Mouse (Mus musculus): ENCODE data around the gene Bhlha15. TPM values are rescaled to one million over a fixed set of nuclear protein-coding genes. Genes with fewer than 3 reads are reported as not detected.

Bhlha15 gene
- total and polyA plus RNA-seq, 3 experiments, result 4.1 to 4.3 TPM; not detected in 1

DNA sequence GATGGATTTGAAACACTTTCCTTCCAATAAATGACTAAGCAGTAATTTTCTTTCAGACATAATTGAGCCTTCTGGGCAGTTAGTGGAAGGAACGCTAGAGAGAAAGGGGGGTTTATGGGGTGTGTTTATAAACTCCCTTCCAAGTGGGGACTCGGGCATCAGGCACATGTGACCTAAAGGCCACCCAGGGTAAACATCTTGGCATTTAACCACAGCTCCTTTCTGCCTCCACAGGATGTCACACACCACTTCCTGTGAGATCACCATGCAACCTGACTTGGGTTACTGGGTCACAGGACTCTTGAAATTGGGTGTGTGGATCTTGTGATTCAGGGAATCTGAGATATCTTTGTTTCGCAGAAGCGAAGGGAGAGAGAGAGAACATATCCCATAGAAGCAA, 31.2 kb downstream of the Bhlha15 start (continued):
- TF ChIP-seq UBTF (IDR thresholded peaks at IDR 0.05; ENCODE audit: borderline replicate concordance, insufficient read depth, low read depth, low read length), result no peak

- TF ChIP-seq POLR2A (IDR thresholded peaks at IDR 0.05; ENCODE audit: control insufficient read depth in 1 of 2, insufficient read depth in 1 of 2, low read depth in 1 of 2, low read length in 2 of 2, poor library complexity in 1 of 2) (peak in 1 of 2 experiments; percentile 64; a peak in 1 of 4 replicates), CTCF (IDR thresholded peaks at IDR 0.05 in 2 of 3, conservative IDR thresholded peaks at IDR 0.05 in 1 of 3; ENCODE audit: control insufficient read depth in 1 of 3, insufficient read depth in 1 of 3, low read depth in 2 of 3, low read length in 3 of 3, poor library complexity in 1 of 3, severe bottlenecking in 1 of 3) (no peak), MAX (IDR thresholded peaks at IDR 0.05; ENCODE audit: low read length) (peak; percentile 22; the same call in 1 of the 2 replicates)
- DNase-seq (ENCODE audit: low read depth, low spot score), result no peak
- no peak overlapping the region for H3K27ac ChIP-seq (ENCODE audit: control insufficient read depth, low read depth, low read length)
These were observed 32.9 kb downstream of the Bhlha15 start for GRCm38 (mm10) chr5:144222811-144223502.

DNA sequence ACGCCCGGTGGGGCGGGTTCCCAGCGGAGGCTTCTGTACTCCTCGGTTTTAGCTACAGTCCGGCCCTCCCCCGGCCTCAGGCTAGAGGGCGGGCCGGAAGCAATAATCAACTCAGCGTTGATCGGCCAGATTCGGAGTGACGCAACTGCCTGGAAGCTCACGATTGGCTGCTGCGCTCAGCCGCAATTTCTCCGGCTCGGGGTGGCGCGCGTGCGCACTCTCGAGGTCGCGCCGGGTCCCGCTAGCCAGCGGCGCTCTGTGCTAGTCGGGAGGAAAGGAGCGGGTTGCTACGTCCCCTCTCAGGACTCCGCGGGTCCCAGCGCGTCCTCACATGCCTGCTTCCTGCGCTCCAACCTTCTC, 33.4 kb downstream of the Bhlha15 start, which contains the start of gene Tecpr1:
Gene Tecpr1, minus strand, starts transcription at position 113 of the 360 bp plus-strand sequence.
- Histone ChIP-seq H3K27ac (ENCODE audit: control insufficient read depth, low read depth, low read length) (peak within 1 kb of the TSS; percentile 68), H3K36me3 (ENCODE audit: control insufficient read depth in 1 of 2, insufficient read depth in 2 of 2, low read length in 2 of 2) (no peaks in the 10 kb centered on the region; a peak in 1 of 4 replicates), H3K79me2 (ENCODE audit: control insufficient read depth, insufficient read depth, low read length, poor library complexity) (no peaks in the 10 kb centered on the region), H3K9me3 (replicated peaks; ENCODE audit: insufficient read depth, low read length) (no peaks in the 10 kb centered on the region), H3K27me3 (ENCODE audit: control insufficient read depth in 1 of 2, insufficient read depth in 2 of 2, low read length in 2 of 2) (no peaks in the 10 kb centered on the region), H3K9ac (ENCODE audit: control insufficient read depth, low read depth, low read length, poor library complexity, severe bottlenecking) (peak within 1 kb of the TSS; percentile 84), H3K4me1 (ENCODE audit: control insufficient read depth in 1 of 2, insufficient read depth in 2 of 2, low read length in 2 of 2) (peaks cover 0 to 9% of the 10 kb centered on the region in 2 experiments; a peak in 1 of 4 replicates), H3K4me3 (ENCODE audit: control insufficient read depth in 1 of 2, insufficient read depth in 1 of 2, low read depth in 2 of 2, low read length in 2 of 2) (peak within 1 kb of the TSS; percentile 82 to 97)
- DNase-seq (ENCODE audit: low read depth, low spot score), result peak; percentile 96
- TF ChIP-seq ZC3H11A (IDR thresholded peaks at IDR 0.05; ENCODE audit: low read depth, low read length) (no peak), USF2 (IDR thresholded peaks at IDR 0.05; ENCODE audit: borderline replicate concordance in 1 of 2, insufficient read depth in 1 of 2, low read depth in 1 of 2, low read length in 2 of 2) (no peak), EP300 (IDR thresholded peaks at IDR 0.05; ENCODE audit: low read depth in 1 of 2, low read length in 2 of 2) (peak in 1 of 2 experiments; percentile 16; a peak in 2 of 4 replicates), CTCF (IDR thresholded peaks at IDR 0.05 in 2 of 3, conservative IDR thresholded peaks at IDR 0.05 in 1 of 3; ENCODE audit: control insufficient read depth in 1 of 3, insufficient read depth in 1 of 3, low read depth in 2 of 3, low read length in 3 of 3, poor library complexity in 1 of 3, severe bottlenecking in 1 of 3) (0 out of 6 replicates have a peak, but pooled peaks of 1 of the 3 experiments have one; percentile 1), POLR2AphosphoS2 (IDR thresholded peaks at IDR 0.05; ENCODE audit: low read length) (peak; percentile 72; the same call in 1 of the 2 replicates), MXI1 (IDR thresholded peaks at IDR 0.05; ENCODE audit: low read depth, low read length) (no peak; the same call in 1 of the 2 replicates), MEF2A (IDR thresholded peaks at IDR 0.05; ENCODE audit: extremely low read depth, insufficient replicate concordance, low read depth, low read length, poor library complexity, severe bottlenecking) (no peak), RCOR1 (IDR thresholded peaks at IDR 0.05; ENCODE audit: low read depth, low read length) (no peak), TAL1 (IDR thresholded peaks at IDR 0.05; ENCODE audit: low read length) (no peak), MAX (IDR thresholded peaks at IDR 0.05; ENCODE audit: low read length) (0 out of 2 replicates have a peak, but pooled peaks have one; percentile 25), NELFE (IDR thresholded peaks at IDR 0.05; ENCODE audit: low read depth, low read length) (peak; percentile 92), CHD2 (IDR thresholded peaks at IDR 0.05; ENCODE audit: low read length) (no peak), ETS1 (IDR thresholded peaks at IDR 0.05; ENCODE audit: low read depth, low read length) (peak; percentile 49; the same call in 1 of the 2 replicates), HCFC1 (IDR thresholded peaks at IDR 0.05; ENCODE audit: low read depth, low read length) (peak; percentile 78), JUND (IDR thresholded peaks at IDR 0.05; ENCODE audit: low read depth, low read length) (no peak), CHD1 (IDR thresholded peaks at IDR 0.05; ENCODE audit: low read depth, low read length) (no peak), UBTF (IDR thresholded peaks at IDR 0.05; ENCODE audit: borderline replicate concordance, insufficient read depth, low read depth, low read length) (no peak), ZMIZ1 (IDR thresholded peaks at IDR 0.05; ENCODE audit: low read depth, low read length) (peak; percentile 73; the same call in 1 of the 2 replicates), SIN3A (IDR thresholded peaks at IDR 0.05; ENCODE audit: low read length) (peak; percentile 83; the same call in 1 of the 2 replicates), TCF12 (IDR thresholded peaks at IDR 0.05; ENCODE audit: low read depth, low read length) (peak; percentile 52), E2F4 (IDR thresholded peaks at IDR 0.05; ENCODE audit: borderline replicate concordance, low read depth, low read length) (no peak), MYB (IDR thresholded peaks at IDR 0.05; ENCODE audit: low read depth, low read length) (no peak), POLR2AphosphoS5 (IDR thresholded peaks at IDR 0.05; ENCODE audit: borderline replicate concordance, low read depth, low read length) (no peak), NRF1 (IDR thresholded peaks at IDR 0.05; ENCODE audit: insufficient read depth, low read depth, low read length, poor library complexity, severe bottlenecking) (peak; percentile 80), GATA1 (IDR thresholded peaks at IDR 0.05; ENCODE audit: low read depth, low read length) (no peak)

More at GRCm38 (mm10) chr5:144222811-144223502, 32.9 kb downstream of the Bhlha15 start:
- H3K9ac ChIP-seq (ENCODE audit: control insufficient read depth, low read depth, low read length, poor library complexity, severe bottlenecking), result peak overlapping the region; percentile 65
- H3K4me1 ChIP-seq (ENCODE audit: control insufficient read depth in 1 of 2, insufficient read depth in 2 of 2, low read length in 2 of 2), result peaks cover 0 to 9% of the 10 kb centered on the region in 2 experiments; a peak in 1 of 4 replicates
- peak overlapping the region; percentile 77 to 97 for H3K4me3 ChIP-seq (ENCODE audit: control insufficient read depth in 1 of 2, insufficient read depth in 1 of 2, low read depth in 2 of 2, low read length in 2 of 2)
- no peaks in the 10 kb centered on the region; a peak in 1 of 4 replicates for H3K36me3 ChIP-seq (ENCODE audit: control insufficient read depth in 1 of 2, insufficient read depth in 2 of 2, low read length in 2 of 2)
- no peaks in the 10 kb centered on the region for H3K9me3 ChIP-seq (replicated peaks; ENCODE audit: insufficient read depth, low read length)
- no peaks in the 10 kb centered on the region for H3K27me3 ChIP-seq (ENCODE audit: control insufficient read depth in 1 of 2, insufficient read depth in 2 of 2, low read length in 2 of 2)
- H3K79me2 ChIP-seq (ENCODE audit: control insufficient read depth, insufficient read depth, low read length, poor library complexity), result no peaks in the 10 kb centered on the region

Data from MEL (cell line).